Mouse (Mus musculus) heart, embryonic 12.5 days (tissue): ENCODE measurements around the gene Usp45. TPM values are rescaled to one million over a fixed set of nuclear protein-coding genes. Genes with fewer than 3 reads are reported as not detected.

Experiments
- ATAC-seq: fragments of 200-750 bp; cut with Nextera tagmentation; 2 replicates; pipeline ENCODE4 v1.8.0; 2017; ENCODE audit warnings: moderate TSS enrichment, moderate library complexity; ENCODE audit not compliant: insufficient number of reproducible peaks, low FRiP score
- H3K27ac ChIP-seq: fragments of 300-500 bp; sonication (generic); 2 replicates; pipeline ENCODE4 v1.5.1; 2016; ENCODE audit warnings: mild to moderate bottlenecking, moderate library complexity; ENCODE audit not compliant: poor library complexity, severe bottlenecking
- H3K27me3 ChIP-seq: fragments of 300-500 bp; sonication (generic); replicated peaks from 2 replicates; pipeline ENCODE4 v1.6.1; 2016; ENCODE audit warnings: mild to moderate bottlenecking, moderate library complexity
- H3K36me3 ChIP-seq: fragments of 300-500 bp; sonication (generic); 2 replicates; pipeline ENCODE4 v1.6.1; 2016; ENCODE audit warnings: mild to moderate bottlenecking, moderate library complexity
- H3K4me1 ChIP-seq: fragments of 300-500 bp; sonication (generic); replicated peaks from 2 replicates; pipeline ENCODE4 v1.6.1; 2016; ENCODE audit warnings: mild to moderate bottlenecking
- H3K4me2 ChIP-seq: fragments of 300-500 bp; sonication (generic); 2 replicates; pipeline ENCODE4 v1.6.1; 2016; ENCODE audit warnings: mild to moderate bottlenecking, moderate library complexity
- H3K4me3 ChIP-seq: fragments of 300-500 bp; sonication (generic); 2 replicates; pipeline ENCODE4 v1.5.1; 2016; ENCODE audit warnings: mild to moderate bottlenecking
- H3K9ac ChIP-seq: fragments of 300-500 bp; sonication (generic); 2 replicates; pipeline ENCODE4 v1.6.1; 2016; ENCODE audit warnings: mild to moderate bottlenecking, moderate library complexity
- H3K9me3 ChIP-seq: fragments of 300-500 bp; sonication (generic); replicated peaks from 2 replicates; pipeline ENCODE4 v1.6.1; 2016; ENCODE audit warnings: mild to moderate bottlenecking, moderate library complexity
- WGBS: fragments of 180-500 bp; shearing (Covaris S2); methylation state at CpG from one replicate; pipeline ENCODE4 v1.1.7; 2016; 5-methylcytosine and 5-hydroxymethylcytosine counted together
- polyA plus RNA-seq: library from polyadenylated mRNA; unstranded; fragments of >200 nt; fragmentation: Nextera tagmentation; extraction: Ambion mirVana; gene quantifications from 2 replicates; pipeline ENCODE4 v1.2.1, GENCODE M21; 2016

The Usp45 gene
- polyA plus RNA-seq, 1 experiment from 2014 or later = 10.4 TPM

DNA sequence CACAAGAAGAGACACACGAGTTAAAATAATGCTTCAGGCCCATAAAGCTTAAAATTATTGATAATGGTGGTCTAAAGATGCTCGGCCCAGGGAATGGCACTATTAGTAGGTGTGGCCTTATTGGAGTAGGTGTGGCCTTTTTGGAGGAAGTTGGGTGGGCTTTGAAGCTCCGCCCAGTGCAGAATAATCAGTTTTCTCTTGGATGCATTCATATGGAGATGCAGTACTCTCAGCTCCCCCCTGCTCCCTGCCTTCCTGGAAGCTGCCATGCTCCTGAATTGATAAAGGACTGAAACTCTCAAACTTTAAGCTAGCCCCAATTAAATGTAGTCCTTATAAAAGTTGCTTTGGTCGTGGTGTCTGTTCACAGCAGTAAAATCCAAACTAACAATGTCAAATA, 3.1 kb upstream of the Usp45 start:
- H3K9ac ChIP-seq = no peak overlapping the region
- no peak overlapping the region for H3K4me3 ChIP-seq
- no peak overlapping the region for H3K4me2 ChIP-seq
- H3K36me3 ChIP-seq = peaks cover 9% of the 10 kb centered on the region
- H3K4me1 ChIP-seq = peaks cover 4% of the 10 kb centered on the region
- H3K27ac ChIP-seq = no peak overlapping the region
- H3K27me3 ChIP-seq = no peaks in the 10 kb centered on the region
- H3K9me3 ChIP-seq = no peaks in the 10 kb centered on the region
- WGBS = 68% methylated on average over 4 of the region's 4 CpGs
- no peak for ATAC-seq

DNA sequence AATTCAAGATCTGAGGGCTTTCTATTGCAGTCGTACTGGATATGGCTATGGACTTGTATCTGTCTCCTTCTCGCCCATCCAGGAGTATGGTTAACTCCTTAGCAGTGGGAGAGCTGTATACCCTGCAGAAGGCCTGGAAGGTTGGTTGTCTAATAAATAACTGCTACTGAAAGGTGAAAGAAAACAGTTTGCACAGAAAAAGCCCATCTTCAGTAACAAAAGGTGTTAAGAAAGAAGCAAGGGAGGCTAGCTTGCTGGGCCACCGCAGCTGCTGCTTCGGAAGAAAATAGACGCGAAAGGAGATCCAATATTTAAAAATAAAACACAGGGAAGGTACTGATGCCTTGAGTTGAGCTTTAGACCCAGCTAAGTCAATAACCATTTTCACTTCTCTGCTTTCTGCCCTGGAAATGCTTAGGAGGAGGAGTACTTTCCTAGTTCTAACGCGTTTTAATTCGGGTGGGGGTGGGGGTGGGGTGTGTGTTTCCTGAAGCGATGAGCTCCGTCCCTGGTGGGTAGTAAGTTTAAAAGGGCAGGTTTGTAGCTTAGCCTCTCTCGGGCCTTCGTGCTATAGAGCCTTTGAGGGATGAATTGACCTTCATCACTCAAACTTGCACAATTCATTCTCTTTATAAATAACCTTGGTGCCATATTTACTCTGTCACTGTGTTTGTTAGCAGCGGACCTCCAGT, 639 bp upstream of the Usp45 start:
- Histone ChIP-seq H3K4me3 (peak overlapping the region; percentile 80), H3K36me3 (0 out of 2 replicates have a peak, but pooled peaks cover 2% of the 10 kb centered on the region), H3K27me3 (no peaks in the 10 kb centered on the region), H3K9me3 (no peaks in the 10 kb centered on the region), H3K27ac (0 out of 2 replicates have a peak overlapping the region, but pooled peaks have one; percentile 24), H3K9ac (peak overlapping the region; percentile 77), H3K4me1 (peaks cover 4% of the 10 kb centered on the region), H3K4me2 (peak overlapping the region; percentile 84)
- 21% methylated on average over 14 of the region's 14 CpGs for WGBS
- ATAC-seq = no peak

DNA sequence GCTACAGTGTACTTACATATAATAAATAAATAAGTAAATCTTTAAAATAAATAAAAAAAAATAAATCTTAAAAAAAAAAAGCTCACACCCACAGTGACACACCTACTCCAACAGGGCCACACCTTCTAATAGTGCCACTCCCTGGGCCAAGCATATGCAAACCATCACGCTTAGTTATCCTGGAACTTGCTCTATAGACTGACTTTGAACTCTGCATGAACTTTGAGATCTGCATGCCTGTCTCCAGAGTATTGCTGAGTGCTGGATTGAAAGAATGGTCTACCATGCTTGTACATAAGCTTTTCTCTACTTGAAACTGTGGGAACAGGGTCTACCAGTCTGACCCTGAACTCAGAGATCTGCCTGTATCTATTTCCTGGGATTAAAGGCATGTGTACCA, 4.1 kb downstream of the Usp45 start:
- WGBS = 78% methylated on average over 1 of the region's 1 CpGs
- Histone ChIP-seq H3K36me3 (no peaks in the 10 kb centered on the region), H3K27me3 (no peaks in the 10 kb centered on the region), H3K9ac (no peak overlapping the region), H3K9me3 (no peaks in the 10 kb centered on the region), H3K4me2 (no peak overlapping the region), H3K4me3 (no peak overlapping the region), H3K27ac (no peak overlapping the region), H3K4me1 (no peaks in the 10 kb centered on the region)
- no peak for ATAC-seq

DNA sequence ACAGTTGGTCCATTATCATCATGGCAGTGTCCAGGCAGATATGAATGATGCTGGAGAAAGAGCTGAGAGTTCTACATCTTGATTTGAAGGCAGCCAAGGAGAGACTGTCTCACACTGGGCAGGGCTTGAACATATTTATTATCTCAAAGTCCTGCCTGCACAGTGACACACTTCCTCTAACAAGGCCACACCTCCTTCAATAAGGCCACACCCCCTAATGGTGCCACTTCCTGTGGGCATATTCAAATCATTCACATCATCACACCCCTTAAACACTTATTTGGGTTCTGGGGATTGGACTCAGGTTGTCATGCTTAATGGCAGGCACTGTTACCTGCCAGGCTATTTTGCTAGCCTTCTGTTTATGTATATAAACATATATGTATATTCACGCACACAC, 5.3 kb downstream of the Usp45 start:
- no peaks in the 10 kb centered on the region for H3K27me3 ChIP-seq
- ATAC-seq = no peak
- WGBS = 93% methylated on average over 1 of the region's 1 CpGs

DNA sequence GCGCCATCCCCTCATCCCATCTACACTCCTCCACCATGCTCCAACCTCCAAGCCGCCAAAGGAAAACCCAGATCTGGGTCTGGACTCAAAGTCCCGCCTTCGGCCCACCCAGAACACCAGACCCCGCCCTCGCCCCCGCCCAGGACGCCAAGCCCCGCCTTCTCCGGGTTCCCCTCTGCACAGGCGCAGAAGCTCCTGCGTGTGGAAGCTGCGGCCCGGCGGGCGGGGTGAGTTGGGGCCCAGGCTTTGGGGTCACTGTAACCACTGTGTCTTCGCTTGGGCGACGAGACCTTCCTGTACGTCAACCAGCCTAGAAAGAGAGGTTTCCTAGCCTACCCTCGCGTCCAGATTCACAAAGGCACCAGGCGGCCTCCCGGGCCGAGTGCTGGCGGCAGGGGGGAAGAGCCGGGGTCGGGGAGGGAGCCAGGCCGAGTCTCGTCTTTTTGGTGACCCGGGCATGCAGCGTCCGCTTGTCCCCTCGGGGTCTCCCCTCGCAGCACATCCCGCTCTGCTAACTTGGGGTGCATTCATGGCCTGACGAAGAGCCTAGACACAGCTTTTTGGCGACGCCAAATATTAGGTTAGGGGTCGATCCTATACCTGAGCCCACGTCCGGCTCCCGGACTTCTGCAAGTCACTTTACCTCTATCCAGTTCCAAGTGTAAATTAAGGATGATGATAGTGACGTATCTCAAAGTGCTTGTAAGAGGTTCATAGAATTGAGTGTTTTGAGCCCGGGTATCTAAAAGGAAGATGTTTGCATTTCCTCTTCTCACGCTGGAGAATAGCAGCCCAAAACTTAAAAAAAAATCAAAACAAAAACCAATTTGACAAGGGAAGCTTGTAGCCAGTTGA, 9.4 kb downstream of the Usp45 start:
- peaks cover 4% of the 10 kb centered on the region for H3K36me3 ChIP-seq
- H3K27me3 ChIP-seq = no peaks in the 10 kb centered on the region
- H3K4me2 ChIP-seq = peak overlapping the region; percentile 78
- no peaks in the 10 kb centered on the region for H3K9me3 ChIP-seq
- peaks cover 6% of the 10 kb centered on the region; the same call in 1 of the 2 replicates for H3K4me1 ChIP-seq
- peak overlapping the region; percentile 41; the same call in 1 of the 2 replicates for H3K27ac ChIP-seq
- H3K4me3 ChIP-seq = peak overlapping the region; percentile 79
- under 1% methylated on average over 46 of the region's 46 CpGs for WGBS
- H3K9ac ChIP-seq = peak overlapping the region; percentile 85
- ATAC-seq = peak; percentile 98

More for the DNA sequence above, 5.3 kb downstream of the Usp45 start:
- H3K4me1 ChIP-seq = peaks cover 2% of the 10 kb centered on the region; the same call in 1 of the 2 replicates
- H3K9me3 ChIP-seq = no peaks in the 10 kb centered on the region
- no peaks in the 10 kb centered on the region for H3K36me3 ChIP-seq
- H3K27ac ChIP-seq = no peak overlapping the region
- H3K4me2 ChIP-seq = no peak overlapping the region
- H3K9ac ChIP-seq = no peak overlapping the region
- H3K4me3 ChIP-seq = no peak overlapping the region

DNA sequence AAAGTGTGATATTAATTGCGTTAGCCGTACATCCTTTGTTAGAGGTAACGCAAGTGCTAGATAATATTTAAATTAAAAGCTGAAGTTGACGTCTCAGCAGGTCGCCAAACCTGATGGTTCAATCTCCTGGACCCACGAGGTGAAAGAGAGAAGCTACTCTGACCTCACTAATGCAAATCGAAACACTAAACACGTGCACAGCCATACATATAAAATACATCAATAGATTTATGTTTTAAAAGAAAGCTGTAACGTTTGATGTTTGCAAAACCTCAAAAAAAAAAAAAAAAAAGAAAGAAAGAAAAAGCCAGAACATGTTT, 9.9 kb downstream of the Usp45 start:
- ATAC-seq = no peak
- Histone ChIP-seq H3K4me2 (peak overlapping the region; percentile 78), H3K27ac (no peak overlapping the region)

DNA sequence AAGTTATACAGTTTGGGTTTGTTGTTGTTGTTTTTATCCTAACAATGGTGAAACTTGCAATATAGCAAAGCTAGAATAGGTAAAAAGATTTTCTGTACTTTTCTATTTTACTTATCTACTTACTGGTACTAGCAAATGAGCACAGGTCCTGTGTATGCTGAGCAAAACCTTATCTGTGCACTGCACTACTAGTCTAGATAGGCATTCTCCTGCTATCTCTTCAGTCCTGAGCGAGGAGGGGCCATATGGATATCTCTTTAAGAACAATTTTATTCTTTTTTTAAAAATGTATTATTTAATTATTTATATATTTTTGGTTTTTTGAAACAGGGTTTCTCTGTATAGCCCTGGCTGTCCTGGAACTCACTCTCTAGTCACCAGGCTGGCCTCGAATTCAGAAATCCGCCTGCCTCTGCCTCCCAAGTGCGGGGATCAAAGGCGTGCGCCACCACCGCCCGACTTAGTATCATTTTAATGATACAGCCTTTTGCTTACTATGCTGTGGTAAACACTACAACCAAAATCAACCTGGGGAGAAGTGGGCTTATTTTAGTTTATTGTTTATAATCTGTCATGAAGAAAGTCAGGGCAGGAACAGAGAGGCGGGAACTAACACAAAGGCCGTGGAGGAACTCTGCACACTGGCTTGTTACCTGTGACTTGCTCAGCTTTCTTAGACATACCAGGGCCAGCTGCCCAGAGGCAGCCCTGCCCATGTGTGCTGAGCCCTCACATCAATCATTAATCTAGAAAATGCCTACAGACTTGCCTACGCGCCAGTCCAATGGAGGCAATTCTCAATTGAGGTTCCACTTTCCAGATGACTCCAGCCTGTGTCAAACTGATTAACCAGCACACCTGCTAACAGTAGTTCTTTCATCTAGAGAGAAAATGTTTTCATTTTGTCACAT, 14.1 kb downstream of the Usp45 start:
- H3K27ac ChIP-seq = no peak overlapping the region
- no peak for ATAC-seq
- H3K9me3 ChIP-seq = no peaks in the 10 kb centered on the region
- H3K4me2 ChIP-seq = no peak overlapping the region
- no peak overlapping the region for H3K4me3 ChIP-seq
- H3K9ac ChIP-seq = no peak overlapping the region
- peaks cover 42% of the 10 kb centered on the region for H3K36me3 ChIP-seq
- peaks cover 6% of the 10 kb centered on the region; the same call in 1 of the 2 replicates for H3K4me1 ChIP-seq
- no peaks in the 10 kb centered on the region for H3K27me3 ChIP-seq
- 85% methylated on average over 12 of the region's 12 CpGs for WGBS

More for the DNA sequence above, 9.9 kb downstream of the Usp45 start:
- Histone ChIP-seq H3K4me3 (peak overlapping the region; percentile 79), H3K9ac (peak overlapping the region; percentile 85), H3K4me1 (peaks cover 6% of the 10 kb centered on the region; the same call in 1 of the 2 replicates), H3K36me3 (peaks cover 10% of the 10 kb centered on the region), H3K27me3 (no peaks in the 10 kb centered on the region), H3K9me3 (no peaks in the 10 kb centered on the region)
- 11% methylated on average over 9 of the region's 9 CpGs for WGBS

DNA sequence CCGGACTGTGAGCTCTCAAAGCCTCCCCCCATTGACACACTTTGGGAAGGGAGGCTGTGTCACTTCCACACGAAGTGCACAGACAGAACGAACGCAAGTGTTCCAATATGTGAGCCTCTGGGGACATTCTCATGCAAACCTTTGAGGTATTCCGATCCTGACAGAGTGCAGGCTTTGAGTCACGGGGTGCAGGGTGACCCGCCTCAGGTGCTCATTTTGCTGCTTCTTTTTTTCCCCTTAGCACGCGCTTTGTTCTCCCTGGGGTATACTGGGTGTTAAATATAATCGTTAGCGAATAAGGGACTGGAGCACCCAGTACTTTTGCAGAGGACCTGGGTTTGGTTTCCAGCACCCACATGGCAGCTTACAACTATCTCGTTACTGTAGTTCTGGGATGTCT, 19.3 kb downstream of the Usp45 start:
- H3K27ac ChIP-seq = no peak overlapping the region
- WGBS = 94% methylated on average over 12 of the region's 12 CpGs
- H3K36me3 ChIP-seq = peaks cover 64% of the 10 kb centered on the region
- H3K9ac ChIP-seq = no peak overlapping the region
- H3K4me2 ChIP-seq = no peak overlapping the region
- no peaks in the 10 kb centered on the region for H3K27me3 ChIP-seq
- H3K9me3 ChIP-seq = no peaks in the 10 kb centered on the region
- no peak overlapping the region for H3K4me3 ChIP-seq
- no peak for ATAC-seq
- no peaks in the 10 kb centered on the region for H3K4me1 ChIP-seq

DNA sequence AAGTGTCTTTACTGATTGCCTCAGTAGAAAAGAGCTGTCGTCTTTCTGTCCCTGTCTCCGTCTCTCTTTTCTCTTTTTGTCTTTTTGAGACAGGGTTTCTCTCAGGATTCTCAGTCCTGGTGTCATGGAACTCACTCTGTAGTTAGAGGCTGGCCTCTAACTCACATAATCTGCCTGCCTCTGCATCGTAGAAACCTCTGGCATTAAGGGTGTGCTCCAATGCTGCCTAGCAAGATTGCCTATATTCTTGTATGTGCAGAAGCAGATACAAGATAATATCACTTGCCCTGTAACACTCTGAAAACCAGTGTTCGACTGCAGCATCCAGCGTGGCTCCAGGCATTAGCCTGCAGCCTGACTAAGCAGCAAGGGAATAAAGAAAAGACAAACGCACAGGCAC, 21.9 kb downstream of the Usp45 start:
- ATAC-seq = no peak
- WGBS = 87% methylated on average over 6 of the region's 6 CpGs
- no peak overlapping the region for H3K27ac ChIP-seq
- H3K4me2 ChIP-seq = no peak overlapping the region
- no peak overlapping the region for H3K4me3 ChIP-seq
- no peaks in the 10 kb centered on the region for H3K27me3 ChIP-seq
- H3K4me1 ChIP-seq = peaks cover 3% of the 10 kb centered on the region; the same call in 1 of the 2 replicates
- H3K9me3 ChIP-seq = no peaks in the 10 kb centered on the region
- peaks cover 55% of the 10 kb centered on the region for H3K36me3 ChIP-seq
- H3K9ac ChIP-seq = no peak overlapping the region

DNA sequence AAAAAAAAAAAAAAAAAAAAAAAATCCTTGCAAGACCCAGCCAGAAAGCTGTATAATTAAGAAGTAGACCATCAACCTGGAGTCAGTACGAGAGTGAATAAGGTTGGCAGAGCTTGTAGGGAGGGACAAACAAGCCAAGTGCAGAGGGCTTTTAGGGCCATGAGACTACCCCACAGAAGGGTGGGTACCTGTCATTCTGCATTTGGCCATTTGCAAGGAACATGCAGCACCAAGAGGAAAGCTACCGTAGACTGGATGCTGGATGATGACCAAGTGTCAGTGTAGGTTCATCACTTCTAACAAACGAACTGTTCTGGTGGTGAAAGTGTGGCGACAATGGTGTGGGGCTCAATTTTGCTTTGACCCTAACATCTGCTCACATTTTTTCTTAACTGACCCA, 22.9 kb downstream of the Usp45 start:
- Histone ChIP-seq H3K27me3 (no peaks in the 10 kb centered on the region), H3K4me1 (peaks cover 3% of the 10 kb centered on the region; the same call in 1 of the 2 replicates), H3K27ac (no peak overlapping the region), H3K9ac (no peak overlapping the region), H3K4me3 (no peak overlapping the region), H3K36me3 (peaks cover 45% of the 10 kb centered on the region), H3K4me2 (no peak overlapping the region), H3K9me3 (no peaks in the 10 kb centered on the region)
- 70% methylated on average over 4 of the region's 4 CpGs for WGBS
- ATAC-seq = no peak
